Mouse (Mus musculus): Measurements from ENCODE around the gene Eftud2. TPM values are rescaled to one million over a fixed set of nuclear protein-coding genes. Genes with fewer than 3 reads are reported as not detected.

The Eftud2 gene
- polyA plus RNA-seq (2014; fragmentation: Illumina TruSeq; extraction: RNeasy Lipid Tissue Mini Kit (QIAGEN cat#74804); ENCODE audit: low read depth, low replicate concordance), result 53.4 TPM

GRCm38 (mm10) chr11:102880585-102881313 lies at the start of gene Eftud2, which contains the start of gene Ccdc103:
Eftud2 (minus strand) TSS chr11:102880985.
Ccdc103 (plus strand) TSS chr11:102881204.

GRCm38 (mm10) chr11:102924557-102925350 lies 44.0 kb upstream of the Eftud2 start, which contains the start of gene Kif18b:
Kif18b (minus strand) TSS chr11:102925124.

GRCm38 (mm10) chr11:102900763-102901162 lies 20.0 kb upstream of the Eftud2 start, which contains the start of gene Gfap:
Gfap (minus strand) TSS chr11:102900912.

GRCm38 (mm10) chr11:102884616-102885219 lies 3.9 kb upstream of the Eftud2 start, which contains the start of gene Fam187a:
Fam187a (plus strand) TSS chr11:102885169.

GRCm38 (mm10) chr11:102835549-102835948 lies 45.2 kb downstream of the Eftud2 start, which contains the start of gene Higd1b:
Higd1b (plus strand) TSS chr11:102835849.

GRCm38 (mm10) chr11:102819021-102819782 lies 61.6 kb downstream of the Eftud2 start, which contains the start of gene Gjc1:
Gjc1 (minus strand) TSS chr11:102819700.

Other genes with a start within 250 kb of the Eftud2 start
- gene Meioc, start 217.3 kb downstream of the Eftud2 start, polyA plus RNA-seq (2014; fragmentation: Illumina TruSeq; extraction: RNeasy Lipid Tissue Mini Kit (QIAGEN cat#74804); ENCODE audit: low read depth, low replicate concordance), result 295 TPM
- gene Ccdc43, start 183.2 kb downstream of the Eftud2 start, polyA plus RNA-seq (2014; fragmentation: Illumina TruSeq; extraction: RNeasy Lipid Tissue Mini Kit (QIAGEN cat#74804); ENCODE audit: low read depth, low replicate concordance), result 15.3 TPM
- 0.38 TPM for gene Adam11, start 119.5 kb downstream of the Eftud2 start, polyA plus RNA-seq (2014; fragmentation: Illumina TruSeq; extraction: RNeasy Lipid Tissue Mini Kit (QIAGEN cat#74804); ENCODE audit: low read depth, low replicate concordance)
- 16.6 TPM for gene Gjc1, start 61.3 kb downstream of the Eftud2 start, polyA plus RNA-seq (2014; fragmentation: Illumina TruSeq; extraction: RNeasy Lipid Tissue Mini Kit (QIAGEN cat#74804); ENCODE audit: low read depth, low replicate concordance)
- gene Higd1b, start 45.1 kb downstream of the Eftud2 start, polyA plus RNA-seq (2014; fragmentation: Illumina TruSeq; extraction: RNeasy Lipid Tissue Mini Kit (QIAGEN cat#74804); ENCODE audit: low read depth, low replicate concordance), result not detected
- gene Ccdc103, start 219 bp upstream of the Eftud2 start, polyA plus RNA-seq (2014; fragmentation: Illumina TruSeq; extraction: RNeasy Lipid Tissue Mini Kit (QIAGEN cat#74804); ENCODE audit: low read depth, low replicate concordance), result 12.5 TPM
- 0.31 TPM for gene Fam187a, start 4.2 kb upstream of the Eftud2 start, polyA plus RNA-seq (2014; fragmentation: Illumina TruSeq; extraction: RNeasy Lipid Tissue Mini Kit (QIAGEN cat#74804); ENCODE audit: low read depth, low replicate concordance)
- gene Gfap, start 19.9 kb upstream of the Eftud2 start, polyA plus RNA-seq (2014; fragmentation: Illumina TruSeq; extraction: RNeasy Lipid Tissue Mini Kit (QIAGEN cat#74804); ENCODE audit: low read depth, low replicate concordance), result 0.07 TPM
- gene Kif18b, start 44.1 kb upstream of the Eftud2 start, polyA plus RNA-seq (2014; fragmentation: Illumina TruSeq; extraction: RNeasy Lipid Tissue Mini Kit (QIAGEN cat#74804); ENCODE audit: low read depth, low replicate concordance), result 4.1 TPM
- gene C1ql1, start 65.7 kb upstream of the Eftud2 start, polyA plus RNA-seq (2014; fragmentation: Illumina TruSeq; extraction: RNeasy Lipid Tissue Mini Kit (QIAGEN cat#74804); ENCODE audit: low read depth, low replicate concordance), result not detected
- gene Nmt1, start 147.2 kb upstream of the Eftud2 start, polyA plus RNA-seq (2014; fragmentation: Illumina TruSeq; extraction: RNeasy Lipid Tissue Mini Kit (QIAGEN cat#74804); ENCODE audit: low read depth, low replicate concordance), result 16.8 TPM
- 5.0 TPM for gene Dcakd, start 147.3 kb upstream of the Eftud2 start, polyA plus RNA-seq (2014; fragmentation: Illumina TruSeq; extraction: RNeasy Lipid Tissue Mini Kit (QIAGEN cat#74804); ENCODE audit: low read depth, low replicate concordance)
- not detected for gene Plcd3, start 220.7 kb upstream of the Eftud2 start, polyA plus RNA-seq (2014; fragmentation: Illumina TruSeq; extraction: RNeasy Lipid Tissue Mini Kit (QIAGEN cat#74804); ENCODE audit: low read depth, low replicate concordance)
- gene Acbd4, start 220.7 kb upstream of the Eftud2 start, polyA plus RNA-seq (2014; fragmentation: Illumina TruSeq; extraction: RNeasy Lipid Tissue Mini Kit (QIAGEN cat#74804); ENCODE audit: low read depth, low replicate concordance), result 1.2 TPM
- 6.9 TPM for gene Hexim1, start 235.2 kb upstream of the Eftud2 start, polyA plus RNA-seq (2014; fragmentation: Illumina TruSeq; extraction: RNeasy Lipid Tissue Mini Kit (QIAGEN cat#74804); ENCODE audit: low read depth, low replicate concordance)

All from testis, adult 10 weeks (tissue).